Mouse (Mus musculus) adrenal gland, adult 8-10 months (tissue): ENCODE data around the gene Pelp1. TPM values are rescaled to one million over a fixed set of nuclear protein-coding genes. Genes with fewer than 3 reads are reported as not detected.

ENCODE experiments used
- microRNA-seq, 2 experiments: library from miRNA; unstranded; fragments of <30 nt; microRNA quantifications; one replicate each; pipeline ENCODE4 v1.2.0; 2022
- total RNA-seq, 4 experiments: library from RNA; stranded (reverse); gene quantifications; 2 replicates each; pipeline ENCODE4 v1.2.4; 2022

Gene Pelp1
- total RNA-seq, 4 experiments from 2014 or later: 24.2 to 29.9 (median 28.2) TPM

Small RNA genes lying within 50 kb of the gene (microRNA-seq; reads per million reads assigned to microRNA genes)
- gene Mir7115: 1.2 to 1.3 reads per million in 2 experiments

Other genes with a start within 250 kb of the Pelp1 start
- 1 to 10 TPM in 2 of 4 experiments, under 1 TPM in 2; 0.23 to 2.0 (median 0.86) TPM for gene Slc16a11, start 197.3 kb downstream of the Pelp1 start, total RNA-seq
- gene Slc16a13, start 189.0 kb downstream of the Pelp1 start, total RNA-seq: 1 to 10 TPM; 4.4 to 9.4 (median 6.6) TPM
- gene Bcl6b, start 180.2 kb downstream of the Pelp1 start, total RNA-seq: 10 to 100 TPM in 2 of 4 experiments, 1 to 10 TPM in 2; 6.4 to 25.1 (median 10.5) TPM
- gene 0610010K14Rik, start 172.1 kb downstream of the Pelp1 start, total RNA-seq: 10 to 100 TPM; 38.2 to 52.6 (median 44.5) TPM
- gene Gm21988, start 170.2 kb downstream of the Pelp1 start, total RNA-seq: 1 to 10 TPM; 3.9 to 6.7 (median 5.3) TPM
- 100 to 1,000 TPM; 152 to 326 (median 207) TPM for gene Rnasek, start 170.2 kb downstream of the Pelp1 start, total RNA-seq
- 1 to 10 TPM; 1.0 to 2.1 (median 1.7) TPM for gene Alox12, start 154.7 kb downstream of the Pelp1 start, total RNA-seq
- gene Alox12e, start 87.4 kb downstream of the Pelp1 start, total RNA-seq: not detected
- gene Alox15, start 58.0 kb downstream of the Pelp1 start, total RNA-seq: 1 to 10 TPM in 3 of 4 experiments, under 1 TPM in 1; 0.91 to 4.7 (median 3.3) TPM
- 10 to 100 TPM; 22.0 to 51.3 (median 33.9) TPM for gene Arrb2, start 22.6 kb upstream of the Pelp1 start, total RNA-seq
- gene Med11, start 41.9 kb upstream of the Pelp1 start, total RNA-seq: 10 to 100 TPM; 23.4 to 24.4 (median 24.2) TPM
- 1 to 10 TPM; 1.7 to 4.3 (median 3.0) TPM for gene Zmynd15, start 49.4 kb upstream of the Pelp1 start, total RNA-seq
- gene Cxcl16, start 50.0 kb upstream of the Pelp1 start, total RNA-seq: 10 to 100 TPM in 3 of 4 experiments, 1 to 10 TPM in 1; 9.4 to 18.2 (median 16.1) TPM
- gene Tm4sf5, start 95.2 kb upstream of the Pelp1 start, total RNA-seq: not detected
- under 1 TPM in 1 of 4 experiments, not detected in 3; 0.46 TPM for gene Vmo1, start 104.6 kb upstream of the Pelp1 start, total RNA-seq
- not detected for gene Gltpd2, start 109.2 kb upstream of the Pelp1 start, total RNA-seq
- 100 to 1,000 TPM; 247 to 298 (median 278) TPM for gene Psmb6, start 115.3 kb upstream of the Pelp1 start, total RNA-seq
- gene Gm40193, start 122.9 kb upstream of the Pelp1 start, total RNA-seq: not detected
- gene Pld2, start 130.0 kb upstream of the Pelp1 start, total RNA-seq: 10 to 100 TPM in 2 of 4 experiments, 1 to 10 TPM in 2; 7.8 to 15.0 (median 11.2) TPM
- gene Mink1, start 152.8 kb upstream of the Pelp1 start, total RNA-seq: 10 to 100 TPM; 50.6 to 90.5 (median 71.2) TPM
- gene 4930544D05Rik, start 205.8 kb upstream of the Pelp1 start, total RNA-seq: not detected
- not detected for gene Chrne, start 209.2 kb upstream of the Pelp1 start, total RNA-seq
- gene Gp1ba, start 229.1 kb upstream of the Pelp1 start, total RNA-seq: not detected
- gene Rnf167, start 237.2 kb upstream of the Pelp1 start, total RNA-seq: 100 to 1,000 TPM in 2 of 4 experiments, 10 to 100 TPM in 2; 82.3 to 136 (median 110) TPM
- 100 to 1,000 TPM; 121 to 137 (median 127) TPM for gene Slc25a11, start 237.4 kb upstream of the Pelp1 start, total RNA-seq
- gene Pfn1, start 244.6 kb upstream of the Pelp1 start, total RNA-seq: 1,000 to 10,000 TPM in 1 of 4 experiments, 100 to 1,000 TPM in 3; 582 to 1,056 (median 737) TPM
- gene Eno3, start 247.2 kb upstream of the Pelp1 start, total RNA-seq: 10 to 100 TPM; 39.4 to 66.5 (median 54.7) TPM